Mouse (Mus musculus): Measurements from ENCODE around the gene Fibp.

- TF ChIP-seq EP300 (IDR thresholded peaks at IDR 0.05) (no peak), CTCF (IDR thresholded peaks at IDR 0.05) (no peak)
Observed at GRCm38 (mm10) chr19:5425906-5426565, 34.4 kb upstream of the Fibp start.
